Mouse (Mus musculus) A20 (cell line): ENCODE data around the gene Zmynd15.

ENCODE experiments used
- DNase-seq: peaks from one replicate; pipeline ENCODE4 v3.0.0-alpha.2; 2011; ENCODE audit warnings: low read depth, low spot score

The Zmynd15 gene

GRCm38 (mm10) chr11:70458688-70459600, at the start of gene Zmynd15:
Zmynd15 (plus strand) TSS chr11:70459433.
- DNase-seq: no peak

- peak; percentile 96 for DNase-seq
Observed at GRCm38 (mm10) chr11:70409594-70410296, 49.5 kb upstream of the Zmynd15 start, which contains the start of gene Pelp1. Pelp1 (minus strand) TSS chr11:70410031.

GRCm38 (mm10) chr11:70410297-70410643, 49.0 kb upstream of the Zmynd15 start:
- no peak for DNase-seq

DNA sequence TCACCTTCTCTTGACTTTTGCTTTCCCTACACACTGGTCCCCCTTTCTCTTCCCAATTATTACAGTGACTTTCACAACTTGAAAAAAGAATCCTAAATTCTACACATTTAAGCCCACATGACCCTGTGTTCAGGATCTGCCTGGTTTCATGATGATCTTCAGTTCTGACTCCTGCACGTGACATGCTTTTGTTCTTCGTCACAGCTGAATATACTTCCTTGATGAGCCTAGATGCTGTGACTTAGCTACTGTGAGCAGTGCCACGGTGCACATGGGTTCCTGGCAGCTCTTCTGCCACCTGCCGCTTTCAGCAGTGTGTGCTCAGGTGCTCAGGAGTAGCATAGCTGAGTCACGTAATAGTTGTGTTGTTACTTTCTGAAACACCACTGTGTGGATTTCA, 46.6 kb upstream of the Zmynd15 start:
- DNase-seq: peak; percentile 77

- peak; percentile 85 for DNase-seq
Observed at GRCm38 (mm10) chr11:70413961-70414360, 45.3 kb upstream of the Zmynd15 start.

DNA sequence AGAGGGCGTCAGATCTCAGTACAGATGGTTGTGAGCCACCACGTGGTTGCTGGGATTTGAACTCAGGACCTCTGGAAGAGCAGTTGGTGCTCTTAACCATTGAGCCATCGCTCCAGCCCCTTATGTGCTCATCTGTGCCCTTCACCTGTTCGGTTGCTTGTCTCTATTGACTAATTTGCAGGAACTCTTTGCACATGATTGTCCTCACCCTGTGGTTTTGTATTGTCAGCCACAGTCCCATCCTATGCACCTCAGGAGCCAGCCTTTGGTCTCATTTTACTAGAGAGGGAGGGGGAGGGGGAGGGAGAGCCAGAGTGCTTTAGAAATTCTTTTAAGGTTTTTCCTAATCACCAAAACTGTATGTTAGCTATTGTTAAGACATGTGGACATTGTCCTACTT, 41.0 kb upstream of the Zmynd15 start:
- peak; percentile 8 for DNase-seq

GRCm38 (mm10) chr11:70419486-70419885, 39.7 kb upstream of the Zmynd15 start:
- no peak for DNase-seq

DNA sequence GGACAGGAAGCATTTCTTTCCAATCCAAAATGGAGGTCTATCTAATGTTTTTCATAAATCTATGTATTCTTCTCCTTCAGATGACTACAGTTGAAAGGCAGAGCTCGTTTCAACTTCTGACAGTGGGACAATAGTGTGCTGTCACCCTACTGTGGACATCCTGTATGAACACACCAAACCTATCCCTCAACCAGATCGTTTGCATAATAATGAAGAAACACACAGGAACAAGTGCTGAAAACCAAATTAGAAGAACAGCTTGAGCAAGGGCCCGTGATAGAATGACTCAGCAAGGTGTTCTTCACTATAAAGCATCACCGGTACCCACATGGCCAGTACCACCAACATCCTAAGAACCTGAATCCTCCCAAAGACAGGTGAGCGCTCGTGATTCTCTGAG, 32.6 kb upstream of the Zmynd15 start:
- DNase-seq: peak; percentile 45

DNA sequence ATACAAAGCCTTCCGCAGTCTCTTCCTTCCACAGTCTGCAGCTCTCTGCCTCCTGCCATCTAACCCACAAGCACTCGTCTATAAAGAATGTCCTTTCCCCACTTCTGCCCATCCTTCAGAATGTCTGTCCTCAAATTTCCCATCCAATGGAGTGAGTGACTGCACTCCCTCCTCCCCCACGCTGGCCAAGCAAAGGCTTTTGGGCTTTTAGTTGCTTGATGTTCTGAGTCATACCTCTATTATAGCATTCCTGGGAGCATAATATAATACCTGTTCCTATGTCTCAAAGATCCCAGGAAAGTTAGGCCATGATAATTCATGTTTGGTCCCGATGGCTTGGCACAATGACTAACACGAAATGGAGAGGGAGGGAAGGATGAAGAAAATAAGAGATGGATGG, 27.7 kb upstream of the Zmynd15 start:
- peak; percentile 26 for DNase-seq

- DNase-seq: peak; percentile 97
Observed at GRCm38 (mm10) chr11:70432048-70432894, 27.0 kb upstream of the Zmynd15 start, which contains the start of gene Arrb2. Arrb2 (plus strand) TSS chr11:70432635.

GRCm38 (mm10) chr11:70432895-70433568, 26.2 kb upstream of the Zmynd15 start:
- peak; percentile 70 for DNase-seq

DNA sequence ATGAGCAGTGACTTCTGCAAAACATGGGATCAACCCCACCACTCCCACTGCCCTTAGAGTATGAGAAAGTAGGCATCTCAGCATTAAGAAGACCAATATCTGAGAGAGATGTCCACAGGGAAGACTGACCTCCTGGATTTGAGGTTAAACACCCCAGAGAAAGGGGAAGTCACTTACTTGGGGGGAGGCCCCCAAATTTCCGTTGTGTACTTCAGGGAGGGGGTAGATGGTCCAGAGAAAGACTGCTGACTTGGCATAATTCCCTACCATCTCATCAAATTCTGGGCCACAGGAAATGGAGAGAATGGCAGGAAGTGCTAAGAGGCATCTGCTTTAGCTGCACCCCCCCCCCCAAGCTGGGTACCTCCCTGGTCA, 25.7 kb upstream of the Zmynd15 start:
- DNase-seq: peak; percentile 72

DNA sequence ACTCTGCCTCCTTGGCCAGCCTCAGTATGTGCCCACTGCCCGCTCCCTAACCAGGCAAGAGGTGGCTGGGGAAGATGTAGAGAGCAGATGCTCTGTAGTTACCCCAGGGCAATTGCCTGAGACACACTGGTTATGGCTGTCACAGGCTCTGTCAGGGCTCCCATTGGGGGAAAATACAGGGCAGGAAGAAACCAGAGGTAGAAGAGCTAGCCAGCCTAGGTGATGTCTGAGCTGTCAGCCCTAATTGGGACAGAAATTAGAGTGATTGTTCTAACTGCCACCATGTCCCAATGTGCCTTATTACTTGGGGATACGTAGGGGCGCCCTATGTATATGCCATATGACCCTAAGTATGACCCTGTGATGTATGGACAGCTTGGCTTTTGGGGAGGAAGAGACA, 25.3 kb upstream of the Zmynd15 start:
- no peak for DNase-seq

GRCm38 (mm10) chr11:70435476-70435875, 23.8 kb upstream of the Zmynd15 start:
- no peak for DNase-seq

DNA sequence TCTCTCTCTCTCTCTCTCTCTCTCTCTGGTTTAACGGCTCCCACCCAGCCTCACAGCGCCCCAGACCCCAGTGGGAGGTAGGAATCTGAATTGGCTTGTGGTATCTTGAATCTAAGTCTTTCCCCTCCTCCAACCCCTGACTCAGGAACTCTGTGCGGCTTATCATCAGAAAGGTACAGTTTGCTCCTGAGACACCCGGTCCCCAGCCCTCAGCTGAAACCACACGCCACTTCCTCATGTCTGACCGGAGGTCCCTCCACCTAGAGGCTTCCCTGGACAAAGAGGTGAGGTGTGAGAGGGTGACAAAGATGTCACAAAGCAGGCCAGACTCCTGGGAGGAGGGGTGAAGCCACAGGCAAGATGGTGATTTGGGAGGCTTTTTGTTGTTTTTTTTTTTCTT, 21.8 kb upstream of the Zmynd15 start:
- DNase-seq: no peak

GRCm38 (mm10) chr11:70438728-70439374, 20.4 kb upstream of the Zmynd15 start:
- DNase-seq: no peak

GRCm38 (mm10) chr11:70440637-70441036, 18.6 kb upstream of the Zmynd15 start:
- no peak for DNase-seq

- no peak for DNase-seq
Observed at GRCm38 (mm10) chr11:70441882-70442281, 17.4 kb upstream of the Zmynd15 start.

GRCm38 (mm10) chr11:70443964-70444363, 15.3 kb upstream of the Zmynd15 start:
- no peak for DNase-seq

DNA sequence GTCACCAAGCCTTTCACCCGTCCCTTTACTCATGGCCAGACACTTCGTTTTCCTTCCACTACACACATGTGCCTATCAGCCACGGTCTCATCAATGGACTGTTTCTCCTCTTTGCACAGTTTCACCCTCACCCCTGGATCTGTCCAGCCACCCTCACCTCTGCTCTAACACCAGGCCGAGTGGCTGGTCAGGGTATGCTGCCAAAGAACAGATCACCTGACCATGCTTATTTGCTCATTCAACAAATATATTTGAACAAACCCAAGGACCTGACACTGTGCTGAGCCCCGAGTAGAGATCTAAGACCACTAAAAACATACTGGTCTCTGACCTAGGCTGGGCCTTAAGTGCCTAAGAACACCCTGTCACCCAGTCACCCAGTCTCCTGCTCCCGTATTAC, 14.6 kb upstream of the Zmynd15 start:
- no peak for DNase-seq

- peak; percentile 51 for DNase-seq
Observed at GRCm38 (mm10) chr11:70446756-70447155, 12.5 kb upstream of the Zmynd15 start.
